Mouse (Mus musculus) liver, embryonic 11.5 days (tissue): ENCODE data around the gene Lhpp. TPM values are rescaled to one million over a fixed set of nuclear protein-coding genes. Genes with fewer than 3 reads are reported as not detected.
A peak's percentile ranks its signal among the peaks of the same experiment; 100 is the strongest.

Experiments
- ATAC-seq: fragments of 200-750 bp; cut with Nextera tagmentation; replicated peaks from 2 replicates; pipeline ENCODE4 v1.8.0; 2017; ENCODE audit warnings: moderate number of reproducible peaks, mild to moderate bottlenecking, moderate TSS enrichment, moderate library complexity; ENCODE audit not compliant: low FRiP score
- DNase-seq: peaks from one replicate; pipeline ENCODE4 v3.0.0-alpha.2; 2017; ENCODE audit warnings: low spot score
- H3K27ac ChIP-seq: fragments of 300-500 bp; sonication (generic); 2 replicates; pipeline ENCODE4 v1.5.1; 2014; ENCODE audit warnings: mild to moderate bottlenecking, low read depth, low read length, control low read depth
- H3K27me3 ChIP-seq: fragments of 300-500 bp; sonication (generic); replicated peaks from 2 replicates; pipeline ENCODE4 v1.6.1; 2014; ENCODE audit warnings: low read length, mixed read lengths; ENCODE audit not compliant: control insufficient read depth, insufficient read depth
- H3K36me3 ChIP-seq: fragments of 300-500 bp; sonication (generic); 2 replicates; pipeline ENCODE4 v1.6.1; 2014; ENCODE audit warnings: mild to moderate bottlenecking, low read length, moderate library complexity, mixed read lengths; ENCODE audit not compliant: control insufficient read depth, insufficient read depth
- H3K4me1 ChIP-seq: fragments of 300-500 bp; sonication (generic); replicated peaks from 2 replicates; pipeline ENCODE4 v1.6.1; 2014; ENCODE audit warnings: low read length, mixed read lengths; ENCODE audit not compliant: control insufficient read depth, insufficient read depth
- H3K4me2 ChIP-seq: fragments of 300-500 bp; sonication (generic); 2 replicates; pipeline ENCODE4 v1.6.1; 2014; ENCODE audit warnings: mild to moderate bottlenecking, control low read depth, moderate library complexity
- H3K4me3 ChIP-seq: fragments of 300-500 bp; sonication (generic); 2 replicates; pipeline ENCODE4 v1.5.1; 2014; ENCODE audit warnings: low read depth, low read length, control low read depth
- H3K9ac ChIP-seq: fragments of 300-500 bp; sonication (generic); 2 replicates; pipeline ENCODE4 v1.6.1; 2014; ENCODE audit warnings: low read depth, low read length, control low read depth
- H3K9me3 ChIP-seq: fragments of 300-500 bp; sonication (generic); 2 replicates; pipeline ENCODE4 v1.6.1; 2016; ENCODE audit warnings: low read length, inconsistent platforms, mixed read lengths; ENCODE audit not compliant: control insufficient read depth
- whole genome bisulfite sequencing: fragments of 180-500 bp; shearing (Covaris S2); extraction: QIAGEN DNeasy Blood & Tissue Kit; methylation state at CpG from one replicate; pipeline ENCODE4 v1.1.7; 2014; 5-methylcytosine and 5-hydroxymethylcytosine counted together
- polyA plus RNA-seq: library from polyadenylated mRNA; unstranded; fragments of >200 nt; fragmentation: Nextera tagmentation; extraction: Ambion mirVana; gene quantifications from 2 replicates; pipeline ENCODE4 v1.2.1, GENCODE M21; 2014

Gene Lhpp
- polyA plus RNA-seq, 1 experiment from 2014 or later: 15.8 TPM

DNA sequence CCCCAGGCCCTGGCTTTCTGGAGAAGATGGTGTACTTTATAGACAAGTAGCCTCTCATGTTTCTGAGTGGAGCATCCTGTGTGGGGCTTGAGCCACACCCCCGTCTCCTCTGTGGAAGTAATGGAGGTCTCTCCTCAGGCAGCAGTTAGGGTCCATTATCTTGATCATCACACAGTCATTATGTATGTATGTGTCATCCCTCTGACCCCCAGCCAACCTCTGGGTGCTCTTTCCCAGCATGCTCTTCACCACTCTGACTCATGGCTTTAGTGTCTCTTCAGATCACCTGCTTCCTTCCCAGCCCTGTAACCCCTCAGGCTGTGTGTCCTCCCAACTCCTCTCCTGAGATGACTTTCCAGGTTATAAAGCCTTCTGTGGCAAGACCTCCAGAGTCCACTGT, 31.2 kb downstream of the Lhpp start:
- Histone ChIP-seq H3K27me3 (no peaks in the 10 kb centered on the region), H3K4me2 (no peak overlapping the region), H3K27ac (no peak overlapping the region), H3K4me1 (no peaks in the 10 kb centered on the region), H3K36me3 (no peaks in the 10 kb centered on the region), H3K4me3 (no peak overlapping the region), H3K9me3 (no peaks in the 10 kb centered on the region), H3K9ac (no peak overlapping the region)
- 76% methylated on average over 1 of the region's 1 CpGs for WGBS
- ATAC-seq: no peak
- no peak for DNase-seq

DNA sequence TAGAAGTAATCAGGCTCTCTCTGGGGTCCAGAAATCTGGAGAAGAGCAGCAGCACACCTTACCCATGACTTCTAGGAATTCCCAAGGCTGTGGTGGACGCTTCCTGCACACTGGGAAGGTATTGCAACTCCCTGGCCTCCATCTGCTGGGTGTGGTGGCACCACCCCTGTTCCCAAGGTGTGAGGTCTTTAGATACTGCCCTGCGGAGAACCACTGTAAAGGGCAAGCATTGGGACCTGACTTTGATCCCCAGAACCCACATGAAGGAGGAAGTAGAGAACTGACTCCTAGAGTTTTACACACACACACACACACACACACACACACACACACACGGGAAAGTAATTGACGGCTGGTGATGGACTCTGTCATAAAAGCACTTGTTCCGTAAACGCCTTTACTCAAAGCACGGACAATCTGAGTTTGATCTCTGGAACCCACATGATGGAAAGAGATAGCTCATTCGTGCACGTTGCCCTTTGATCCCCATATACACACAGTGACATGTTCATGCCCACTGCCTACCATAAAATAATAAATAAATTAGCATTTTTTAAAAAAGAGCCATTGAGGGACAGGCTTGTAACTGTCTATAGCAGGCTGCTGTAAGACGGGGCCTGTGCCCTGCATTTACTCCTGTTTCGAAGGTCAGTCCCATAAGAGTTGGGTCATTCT, 34.3 kb downstream of the Lhpp start:
- Histone ChIP-seq H3K4me2 (no peak overlapping the region), H3K27me3 (no peaks in the 10 kb centered on the region), H3K4me1 (no peaks in the 10 kb centered on the region), H3K9me3 (no peaks in the 10 kb centered on the region), H3K27ac (no peak overlapping the region), H3K9ac (no peak overlapping the region), H3K4me3 (no peak overlapping the region), H3K36me3 (no peaks in the 10 kb centered on the region)
- 80% methylated on average over 11 of the region's 11 CpGs for WGBS
- ATAC-seq: no peak
- DNase-seq: no peak

DNA sequence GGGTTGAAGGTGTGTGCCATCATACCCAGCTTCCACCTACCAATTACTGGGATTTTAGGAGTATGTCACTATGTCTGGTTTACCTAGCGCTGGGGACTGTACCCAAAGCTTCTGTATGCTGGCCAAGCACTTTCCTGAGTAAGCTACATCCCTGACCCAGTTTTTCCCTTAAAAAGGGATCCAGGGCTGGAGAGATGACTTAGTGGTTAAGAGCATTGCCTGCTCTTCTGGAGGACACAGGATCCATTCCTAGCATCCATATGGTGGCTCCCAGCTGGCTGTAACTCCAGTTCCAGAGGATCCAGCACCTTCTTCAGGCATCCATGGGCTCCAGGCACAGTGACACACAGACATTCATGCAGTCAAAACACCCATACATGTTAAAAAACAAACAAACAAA, 36.1 kb downstream of the Lhpp start:
- Histone ChIP-seq H3K9me3 (no peaks in the 10 kb centered on the region), H3K4me1 (no peaks in the 10 kb centered on the region), H3K9ac (no peak overlapping the region), H3K36me3 (no peaks in the 10 kb centered on the region), H3K27ac (no peak overlapping the region), H3K4me3 (no peak overlapping the region), H3K4me2 (no peak overlapping the region), H3K27me3 (no peaks in the 10 kb centered on the region)
- ATAC-seq (no peak), DNase-seq (no peak)
- WGBS: 94% methylated on average over 1 of the region's 1 CpGs

DNA sequence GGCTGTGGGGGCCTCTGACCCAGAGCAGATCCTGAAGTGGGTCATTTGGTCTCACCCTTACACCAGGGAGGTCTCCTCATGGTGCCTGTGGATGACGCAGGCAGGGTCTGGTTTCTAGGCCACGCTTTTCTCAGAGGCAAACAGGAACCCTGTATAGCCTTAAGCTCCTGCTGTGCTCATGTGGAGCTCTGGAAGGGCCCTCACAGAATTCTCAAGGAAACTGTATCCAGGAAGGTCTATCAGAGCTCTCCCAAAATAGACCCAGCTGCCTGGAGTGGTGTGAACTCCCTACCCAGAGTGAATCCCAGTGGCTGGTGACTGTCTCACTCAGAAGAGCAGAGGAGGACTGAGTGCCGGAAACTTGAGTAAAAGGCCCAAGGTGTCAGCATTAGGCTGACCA, 44.0 kb downstream of the Lhpp start:
- DNase-seq (no peak), ATAC-seq (no peak)
- Histone ChIP-seq H3K4me3 (no peak overlapping the region), H3K4me2 (no peak overlapping the region), H3K36me3 (no peaks in the 10 kb centered on the region), H3K9ac (no peak overlapping the region), H3K4me1 (peaks cover 16% of the 10 kb centered on the region), H3K27me3 (no peaks in the 10 kb centered on the region), H3K27ac (no peak overlapping the region), H3K9me3 (no peaks in the 10 kb centered on the region)
- 76% methylated on average over 3 of the region's 3 CpGs for WGBS

GRCm38 (mm10) chr7:132656075-132656474, 45.6 kb downstream of the Lhpp start:
- peak; percentile 67 for ATAC-seq
- Histone ChIP-seq H3K4me2 (peak overlapping the region; percentile 48), H3K4me3 (no peak overlapping the region), H3K9me3 (no peaks in the 10 kb centered on the region), H3K4me1 (peaks cover 22% of the 10 kb centered on the region), H3K27ac (0 out of 2 replicates have a peak overlapping the region, but pooled peaks have one; percentile 21), H3K36me3 (no peaks in the 10 kb centered on the region), H3K9ac (no peak overlapping the region), H3K27me3 (no peaks in the 10 kb centered on the region)
- WGBS: 14% methylated on average over 9 of the region's 9 CpGs
- DNase-seq: peak; percentile 85

DNA sequence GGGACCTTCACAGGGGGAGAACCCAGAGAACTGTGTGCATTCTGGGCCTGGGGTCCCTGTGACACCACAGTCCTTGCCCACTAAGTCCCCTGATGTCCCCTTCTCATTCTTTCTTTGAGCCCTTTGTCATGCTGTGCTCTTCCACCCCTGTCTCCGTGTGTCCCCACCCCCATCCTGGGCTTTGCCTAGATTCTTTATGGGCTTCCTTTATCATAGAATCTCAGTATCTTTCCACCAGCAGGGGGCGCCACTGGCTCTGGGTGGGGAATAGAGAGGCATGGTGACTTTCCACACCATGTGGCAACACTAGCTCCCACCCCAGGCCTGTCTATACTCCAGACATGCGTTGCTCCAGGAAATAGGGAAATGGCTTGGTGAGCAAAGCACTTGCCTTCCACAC, 46.1 kb downstream of the Lhpp start:
- H3K4me3 ChIP-seq: no peak overlapping the region
- WGBS: 6% methylated on average over 3 of the region's 3 CpGs
- ATAC-seq: peak; percentile 59
- peak; percentile 77 for DNase-seq
- peak overlapping the region; percentile 48 for H3K4me2 ChIP-seq
- H3K4me1 ChIP-seq: peaks cover 22% of the 10 kb centered on the region
- no peak overlapping the region for H3K9ac ChIP-seq
- 0 out of 2 replicates have a peak overlapping the region, but pooled peaks have one; percentile 21 for H3K27ac ChIP-seq
- H3K27me3 ChIP-seq: no peaks in the 10 kb centered on the region
- H3K36me3 ChIP-seq: no peaks in the 10 kb centered on the region
- H3K9me3 ChIP-seq: no peaks in the 10 kb centered on the region

DNA sequence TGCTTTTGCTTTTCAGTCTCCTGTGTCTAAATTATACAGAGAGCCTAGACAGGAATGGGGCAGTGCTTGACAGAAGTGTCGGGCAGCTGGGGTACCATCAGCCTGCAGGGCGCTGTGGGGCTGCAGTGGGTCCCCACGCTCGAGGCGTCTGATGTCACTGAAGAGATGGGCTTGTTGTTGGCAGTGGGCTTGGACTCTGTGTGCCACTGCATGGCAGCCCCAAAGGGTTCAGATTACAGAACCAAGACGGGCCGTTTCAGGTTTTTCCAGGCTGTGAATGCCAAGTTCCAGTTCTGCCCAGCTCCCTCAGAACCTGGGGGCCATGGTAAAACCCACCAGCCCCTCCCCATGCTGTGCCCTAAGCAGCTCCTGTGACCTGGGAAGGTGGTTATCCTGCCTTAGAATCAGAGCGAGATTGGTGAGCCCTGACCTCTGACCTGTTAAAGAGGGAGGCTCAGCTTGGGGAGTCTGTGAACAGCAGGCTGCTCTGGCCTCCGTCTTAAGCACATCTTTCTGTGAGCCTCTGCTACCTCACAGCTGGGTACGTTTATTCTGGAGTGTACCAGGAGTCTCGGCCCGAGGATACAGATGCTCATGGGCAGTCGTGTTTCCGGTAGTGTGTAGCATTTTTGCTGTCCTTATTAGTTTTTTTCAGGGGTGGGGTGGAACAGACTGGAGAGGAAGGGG, 47.1 kb downstream of the Lhpp start:
- DNase-seq: no peak
- no peak overlapping the region for H3K27ac ChIP-seq
- H3K9me3 ChIP-seq: no peaks in the 10 kb centered on the region
- H3K36me3 ChIP-seq: no peaks in the 10 kb centered on the region
- no peak overlapping the region for H3K4me3 ChIP-seq
- H3K4me2 ChIP-seq: no peak overlapping the region
- H3K9ac ChIP-seq: no peak overlapping the region
- 60% methylated on average over 14 of the region's 14 CpGs for WGBS
- no peak for ATAC-seq
- peaks cover 22% of the 10 kb centered on the region for H3K4me1 ChIP-seq
- H3K27me3 ChIP-seq: no peaks in the 10 kb centered on the region

- Histone ChIP-seq H3K9me3 (no peaks in the 10 kb centered on the region), H3K4me2 (no peak overlapping the region), H3K4me3 (no peak overlapping the region), H3K36me3 (no peaks in the 10 kb centered on the region), H3K27ac (no peak overlapping the region; the same call in 1 of the 2 replicates), H3K27me3 (no peaks in the 10 kb centered on the region), H3K9ac (no peak overlapping the region), H3K4me1 (peaks cover 22% of the 10 kb centered on the region)
- no peak for ATAC-seq
- WGBS: 25% methylated on average over 9 of the region's 9 CpGs
- DNase-seq: no peak
Measured at GRCm38 (mm10) chr7:132658058-132658450, 47.6 kb downstream of the Lhpp start.

DNA sequence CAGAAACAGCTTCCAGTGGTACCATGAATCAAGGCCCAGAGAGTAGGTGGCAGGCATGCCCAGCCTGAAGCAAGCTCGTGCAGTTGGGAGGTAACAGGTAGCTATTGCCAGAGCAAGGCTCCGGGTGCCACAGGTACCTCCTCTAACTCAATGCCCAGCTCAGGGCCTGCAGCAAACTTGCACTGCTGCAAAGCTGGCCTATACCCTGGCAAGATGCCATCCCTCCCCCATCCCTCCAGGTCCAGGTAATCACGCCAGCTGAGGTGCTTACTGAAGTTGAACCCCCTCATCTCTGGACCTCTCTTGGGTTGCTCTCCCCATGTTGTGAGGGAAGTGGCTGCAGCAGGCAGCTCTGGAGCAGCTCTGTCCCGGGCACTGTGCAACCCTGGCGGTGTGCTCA, 48.2 kb downstream of the Lhpp start:
- Histone ChIP-seq H3K9me3 (no peaks in the 10 kb centered on the region), H3K36me3 (no peaks in the 10 kb centered on the region), H3K4me3 (no peak overlapping the region), H3K4me1 (peaks cover 22% of the 10 kb centered on the region), H3K27ac (no peak overlapping the region), H3K27me3 (no peaks in the 10 kb centered on the region), H3K4me2 (no peak overlapping the region), H3K9ac (no peak overlapping the region)
- 80% methylated on average over 5 of the region's 5 CpGs for WGBS
- no peak for DNase-seq
- no peak for ATAC-seq
